Mouse (Mus musculus) left cerebral cortex, postnatal 4 days (tissue): ENCODE results near the gene Cers6. TPM values are rescaled to one million over a fixed set of nuclear protein-coding genes. Genes with fewer than 3 reads are reported as not detected.

Source experiments
- DNase-seq: peaks from one replicate; pipeline ENCODE4 v3.0.0-alpha.2; 2022
- intact Hi-C: fragments of 180-260 bp; cut with DNase I; formaldehyde crosslinking; loops from one replicate; pipeline ENCODE4 v1.15.1; 2025
- total RNA-seq, 2 experiments: library from RNA; stranded (reverse); gene quantifications; 2 replicates each; pipeline ENCODE4 v1.2.3; 2021

Gene Cers6
- total RNA-seq, 2 experiments from 2014 or later: 78.1 to 87.2 TPM

DNA sequence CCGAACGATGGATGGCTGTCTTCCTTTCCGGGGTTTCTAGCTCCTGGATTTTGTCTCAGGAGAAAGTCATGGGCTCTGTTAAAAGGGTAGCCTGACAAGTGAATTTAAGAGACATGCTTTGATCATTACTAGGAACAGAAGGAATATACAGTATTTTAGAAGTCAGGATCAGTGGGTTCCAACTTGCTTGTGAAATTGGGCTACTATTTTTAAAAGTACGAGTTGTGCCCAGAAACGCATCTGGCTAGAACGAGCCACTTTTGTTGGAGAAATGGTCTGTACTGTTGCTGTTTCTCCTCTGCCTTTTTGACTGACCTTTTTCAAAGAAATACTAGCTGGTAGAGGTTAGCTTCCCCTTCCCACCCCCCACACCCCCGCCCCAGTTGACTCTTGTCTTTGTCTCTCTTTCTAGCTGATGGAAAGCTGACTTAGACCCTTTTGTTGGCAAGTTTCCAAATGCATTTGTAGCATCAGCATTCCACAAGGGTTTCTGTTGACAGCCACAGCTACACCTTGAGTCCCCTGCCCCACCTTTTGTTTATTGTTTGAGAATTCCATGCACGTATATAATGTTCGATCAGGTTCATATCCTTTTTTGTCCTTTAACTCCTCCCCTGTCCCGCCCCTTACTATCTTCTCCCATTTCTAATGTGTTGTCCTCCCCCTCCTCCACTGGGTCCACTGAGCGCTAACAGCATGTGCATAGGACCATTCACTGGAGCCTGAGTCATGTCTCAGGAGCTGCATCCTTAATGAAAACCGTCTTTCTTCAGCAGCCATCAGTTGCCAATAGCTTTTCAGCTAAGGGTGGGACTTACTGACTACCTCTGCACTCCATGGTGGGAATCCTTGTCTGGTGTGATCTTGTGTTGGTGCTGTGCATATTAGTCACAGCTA, 50.6 kb downstream of the Cers6 start:
- DNase-seq: no peak
- intact Hi-C loops: no loop called here

DNA sequence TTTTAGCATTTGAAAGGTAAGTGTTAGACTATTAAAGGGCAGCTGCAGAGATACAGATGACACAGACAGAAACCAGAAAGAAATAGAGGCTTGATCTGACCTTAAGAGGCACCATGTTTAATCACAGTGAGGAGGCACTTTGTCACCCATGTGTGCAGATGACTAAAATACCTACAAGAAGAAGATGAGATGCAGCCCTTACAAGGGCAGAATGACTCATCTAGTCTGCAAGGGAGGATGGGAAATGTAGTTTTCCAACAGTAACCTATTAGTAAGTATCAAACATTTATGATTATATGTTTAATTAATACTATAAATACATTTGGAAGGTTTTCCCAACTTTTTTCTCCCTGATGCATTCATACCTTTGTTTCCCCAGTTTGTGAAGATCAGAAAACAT, 54.5 kb downstream of the Cers6 start:
- intact Hi-C loops: no loop called here
- no peak for DNase-seq

DNA sequence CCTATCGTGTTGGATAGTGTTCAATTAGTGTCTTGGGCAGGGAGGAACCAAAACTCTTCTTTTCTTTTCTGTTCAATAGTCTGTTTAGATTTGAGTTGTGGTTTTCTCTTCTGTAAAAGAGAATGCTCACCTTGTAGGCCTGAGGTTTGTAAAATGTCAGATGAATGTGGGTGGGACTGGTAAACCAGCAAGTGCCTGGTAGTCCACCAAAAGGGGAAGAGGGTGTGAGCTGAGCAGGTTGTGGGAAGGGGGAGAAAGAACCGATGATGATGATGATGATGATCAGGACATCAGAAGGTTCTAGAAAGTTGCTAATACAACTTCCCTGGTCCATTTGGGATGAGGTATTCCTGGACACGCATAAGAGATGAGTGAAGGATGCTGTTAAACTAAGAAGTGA, 55.1 kb downstream of the Cers6 start:
- DNase-seq: no peak
- intact Hi-C loops: no loop called here

DNA sequence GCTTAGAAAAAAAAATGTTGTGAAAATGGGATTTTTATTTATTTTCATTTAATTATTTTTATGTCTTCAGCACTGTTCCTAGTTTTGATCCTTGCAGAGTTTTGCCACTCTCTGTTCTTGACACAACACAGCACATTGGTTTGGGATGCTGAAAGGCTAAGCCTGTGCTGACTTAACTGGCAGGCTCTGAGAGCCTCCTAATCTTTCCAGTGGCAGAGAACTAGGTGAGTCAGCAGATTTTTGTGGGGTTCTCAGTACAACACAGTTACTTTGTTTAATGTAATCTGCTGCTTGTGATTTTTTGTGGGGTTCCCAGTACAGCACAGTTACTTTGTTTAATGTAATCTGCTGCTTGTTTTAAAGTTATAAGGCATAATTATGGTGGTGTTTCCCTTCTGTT, 55.8 kb downstream of the Cers6 start:
- intact Hi-C loops: no loop called here
- DNase-seq: no peak

DNA sequence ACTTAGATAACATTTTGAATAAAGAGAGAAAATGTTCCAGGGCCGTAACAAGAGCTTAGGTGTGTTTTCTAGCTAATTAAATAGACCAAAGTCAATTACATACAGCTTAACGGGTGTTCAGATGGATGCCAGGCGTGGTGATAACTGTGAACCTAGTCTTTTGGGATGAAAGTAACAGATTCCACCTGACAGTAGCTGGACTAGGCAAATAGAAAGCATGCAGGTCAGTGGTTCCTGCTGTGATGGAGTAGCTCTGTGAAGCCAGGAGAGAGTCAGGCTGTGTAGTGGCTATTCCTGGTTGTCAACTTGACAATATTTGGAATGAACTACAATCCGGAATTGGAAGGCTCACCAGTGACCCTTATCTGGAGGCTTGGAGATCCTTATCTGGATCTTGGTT, 56.3 kb downstream of the Cers6 start:
- no peak for DNase-seq
- intact Hi-C loops: no loop called here

DNA sequence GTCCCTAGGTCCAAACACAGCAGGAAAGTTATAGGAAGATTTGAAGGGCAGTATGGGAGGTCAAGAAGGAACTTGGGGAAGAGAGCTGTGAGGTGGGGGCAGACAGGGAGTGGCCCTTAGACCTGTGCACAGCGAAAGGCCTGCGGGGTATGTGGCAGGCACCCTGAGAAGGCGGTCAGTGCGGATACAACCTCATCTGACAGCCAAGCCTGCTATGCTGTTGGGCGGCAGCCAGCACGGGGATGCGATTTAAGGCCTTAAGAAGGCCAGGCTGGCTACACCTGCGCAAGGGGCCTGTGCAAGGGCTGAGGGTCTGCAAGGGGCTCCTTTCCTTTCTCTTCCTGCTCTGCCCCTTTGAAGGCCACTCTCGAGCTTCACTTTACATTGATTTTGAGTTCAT, 63.1 kb downstream of the Cers6 start:
- intact Hi-C loops: no loop called here
- peak; percentile 47 for DNase-seq

DNA sequence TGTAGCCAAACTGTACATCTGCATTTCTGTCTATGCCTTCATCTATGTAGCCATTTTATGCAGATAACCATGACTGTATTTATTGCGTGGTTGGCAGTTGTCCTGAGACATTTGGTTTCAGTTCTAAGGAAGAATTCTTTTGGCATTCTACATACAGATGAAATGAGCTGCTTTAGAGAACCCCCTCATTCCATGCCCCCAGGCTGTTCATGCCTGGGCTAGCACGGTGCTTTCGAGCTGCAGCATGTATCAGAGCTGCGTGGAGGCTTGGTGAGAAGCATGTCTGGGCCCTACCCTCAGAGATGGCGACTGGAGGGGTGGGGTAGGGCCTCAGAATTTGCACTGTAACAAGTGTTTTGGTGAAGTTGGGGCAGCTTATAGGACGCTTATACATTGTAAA, 64.3 kb downstream of the Cers6 start:
- intact Hi-C loops: no loop called here
- no peak for DNase-seq

DNA sequence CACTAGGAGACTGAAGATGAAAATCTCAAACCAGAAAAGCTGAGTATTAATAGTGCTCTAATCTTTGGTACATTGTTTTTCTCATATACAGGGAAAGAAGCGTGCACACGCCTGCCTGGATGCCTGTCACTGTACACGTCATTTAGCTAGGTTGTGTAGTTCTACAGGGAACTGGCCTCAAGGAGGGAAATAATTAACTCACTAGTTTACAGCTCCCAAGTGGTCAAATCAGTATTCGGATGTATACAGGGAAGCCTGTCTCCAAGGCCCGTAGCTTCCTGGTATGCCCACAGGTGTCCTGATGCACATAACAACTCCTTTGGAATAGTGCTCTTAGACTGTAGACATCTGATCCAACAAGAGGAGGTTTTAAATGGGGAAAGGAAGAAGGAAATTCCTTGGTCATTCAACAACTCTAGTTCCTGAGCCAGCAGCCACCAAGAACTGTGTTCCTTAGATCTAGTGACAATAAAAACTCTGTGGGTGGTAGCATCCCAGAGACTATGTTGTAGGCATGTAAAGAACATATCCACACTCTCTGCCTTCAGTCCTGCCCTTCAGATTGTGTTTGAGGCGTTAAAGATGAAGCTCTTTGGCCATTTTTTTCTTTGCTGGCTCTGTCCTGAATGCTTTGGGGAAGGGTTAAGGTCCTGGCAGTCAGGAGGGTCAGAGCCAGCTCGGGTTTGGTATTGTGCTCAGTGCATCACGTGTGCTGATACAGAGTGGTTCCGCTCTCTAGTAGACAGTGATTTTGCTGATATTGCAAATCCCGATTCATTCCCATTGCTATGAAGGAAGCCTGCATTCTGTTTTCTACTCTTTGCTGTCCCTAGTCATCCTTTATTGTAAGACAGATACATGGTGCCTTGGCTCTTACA, 65.9 kb downstream of the Cers6 start:
- no peak for DNase-seq
- intact Hi-C loops: no loop called here

DNA sequence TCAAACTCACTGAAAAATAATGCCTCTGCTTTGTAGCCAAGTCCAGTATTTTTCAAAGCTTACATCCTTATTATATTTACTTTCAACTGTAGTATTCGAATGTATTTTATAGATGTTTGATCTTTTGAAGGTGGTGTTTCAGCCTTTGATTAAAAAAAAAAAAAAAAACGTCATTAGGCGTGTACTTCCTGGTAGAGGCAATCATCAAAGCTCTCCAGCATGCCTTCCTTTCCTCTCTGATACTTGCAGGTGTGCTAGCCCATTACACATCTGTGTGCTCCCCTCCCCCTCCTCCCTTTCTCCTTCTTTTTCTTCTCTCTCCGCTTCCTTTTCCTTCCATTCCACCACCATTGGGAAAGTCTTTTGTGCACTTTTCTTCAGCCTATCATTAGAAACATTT, 71.0 kb downstream of the Cers6 start:
- no peak for DNase-seq
- intact Hi-C loops: no loop called here

DNA sequence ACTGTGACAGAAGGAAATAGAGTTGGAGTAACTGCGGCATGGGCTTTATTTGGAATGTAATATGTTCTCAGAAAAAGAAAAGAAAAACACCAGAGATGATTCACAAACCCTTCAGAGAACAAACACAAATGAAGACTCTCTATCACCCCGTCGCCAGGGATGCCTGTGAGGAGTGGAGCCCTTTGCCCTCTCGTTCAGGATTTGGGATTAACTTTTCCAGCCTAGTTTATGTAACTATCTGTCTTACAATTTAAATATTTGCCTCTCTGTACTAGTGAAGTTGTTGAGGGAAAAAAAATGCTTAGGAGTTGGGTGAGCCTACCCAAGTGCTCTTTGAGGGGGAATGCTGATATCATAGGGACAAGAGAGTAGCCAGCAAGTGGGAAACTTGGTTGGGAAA, 71.4 kb downstream of the Cers6 start:
- intact Hi-C loops: no loop called here
- DNase-seq: no peak

DNA sequence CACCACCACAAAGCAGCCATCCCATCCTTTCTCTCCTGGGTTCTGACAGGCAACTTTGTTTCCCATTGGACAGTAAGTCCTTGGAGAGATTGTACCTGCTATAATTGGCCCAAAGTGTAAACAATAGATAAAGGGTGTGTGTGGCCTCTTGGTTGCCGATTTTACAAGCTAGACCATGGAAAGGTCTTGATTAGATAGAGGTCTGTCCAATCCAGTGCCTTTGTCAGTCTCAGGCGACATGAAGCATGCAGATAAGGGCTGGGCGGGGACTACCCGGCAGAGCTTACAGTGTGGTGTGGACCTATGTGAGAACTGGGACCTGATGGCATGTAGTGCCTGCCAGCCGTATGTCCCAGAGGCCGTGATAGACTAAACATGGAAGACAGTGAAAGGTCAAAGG, 73.4 kb downstream of the Cers6 start:
- DNase-seq: no peak
- intact Hi-C loops: no loop called here

DNA sequence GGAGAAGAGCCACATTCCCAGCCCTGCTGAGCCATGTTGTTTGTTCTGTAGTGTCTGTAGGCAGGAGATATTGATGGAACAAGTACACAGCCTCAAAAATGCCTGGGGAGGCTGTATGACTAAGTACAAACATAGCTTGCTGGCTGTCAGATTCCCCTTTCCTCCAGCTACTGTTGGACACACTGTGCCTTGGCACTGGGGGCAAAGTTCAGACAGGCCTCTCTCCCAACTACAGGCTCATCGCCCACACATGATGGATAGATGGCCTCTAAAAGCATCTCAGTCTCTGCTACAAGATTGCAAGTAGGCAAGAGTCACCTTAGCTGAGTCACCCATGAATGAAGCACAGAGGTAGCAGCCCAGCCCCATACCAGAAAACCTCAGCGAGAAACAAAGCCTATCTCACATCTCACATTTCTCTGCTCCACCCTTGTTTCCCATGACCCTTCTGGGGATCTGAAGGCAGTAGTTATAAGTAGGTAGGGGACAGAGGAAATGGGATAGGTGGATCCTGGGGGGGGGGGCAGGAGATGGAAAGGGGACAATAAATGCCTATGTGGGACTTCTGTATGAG, 74.6 kb downstream of the Cers6 start:
- intact Hi-C loops: no loop called here
- no peak for DNase-seq

DNA sequence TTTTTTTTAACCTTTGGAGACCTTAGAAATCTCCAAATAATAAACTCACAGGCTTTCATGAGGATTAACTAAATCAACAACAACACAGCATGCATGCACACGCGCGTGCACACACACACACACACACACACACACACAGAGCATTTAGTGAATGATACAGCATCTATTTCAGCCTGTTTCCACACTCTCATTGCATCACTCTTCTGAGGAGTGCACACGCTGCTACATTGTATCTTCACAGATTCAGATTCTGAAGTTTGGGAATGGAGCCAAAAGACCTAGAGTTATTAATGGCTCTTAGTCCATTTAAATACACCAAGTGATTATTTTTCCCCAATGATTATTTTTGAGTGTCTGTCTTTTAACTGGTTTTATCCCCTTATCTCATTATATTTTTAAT, 75.5 kb downstream of the Cers6 start:
- intact Hi-C loops: no loop called here
- DNase-seq: no peak

DNA sequence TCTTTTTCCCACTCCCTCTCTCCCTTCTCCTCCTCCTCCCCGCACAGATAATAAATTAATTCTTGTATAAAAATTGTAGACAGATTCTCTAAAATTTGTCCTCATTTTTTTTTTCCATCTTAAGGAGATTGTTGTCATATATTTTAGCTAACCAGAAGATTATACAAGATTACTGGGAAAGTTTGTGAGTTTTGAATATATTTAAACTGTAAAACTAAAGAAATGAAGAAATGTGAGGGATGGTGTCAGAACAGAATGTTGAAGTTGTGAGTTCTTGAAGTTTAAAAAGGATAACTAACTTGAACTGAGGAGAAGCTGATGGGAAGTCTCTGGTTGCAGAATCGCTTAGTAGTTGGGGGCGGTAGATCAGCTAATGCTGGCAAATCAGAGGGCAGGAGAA, 76.6 kb downstream of the Cers6 start:
- no peak for DNase-seq
- intact Hi-C loops: no loop called here

DNA sequence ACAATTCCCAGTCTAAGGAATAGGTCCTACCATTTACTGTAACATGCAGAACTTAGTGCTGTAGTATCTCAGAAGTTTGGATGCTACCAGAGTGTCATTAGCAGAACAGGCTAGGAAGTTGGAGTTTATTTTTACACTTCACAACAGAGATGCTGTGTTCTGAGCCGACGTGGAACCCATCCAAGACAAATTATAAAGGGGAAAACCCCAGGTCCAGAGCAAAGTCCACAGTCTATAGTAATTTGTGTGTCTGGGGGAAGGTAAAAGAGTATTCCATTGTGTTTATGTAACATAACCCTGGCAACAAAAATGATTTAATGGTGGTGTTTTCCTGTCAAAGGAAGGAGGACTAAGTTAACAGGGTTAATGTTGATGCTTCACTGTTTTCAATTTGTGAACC, 83.7 kb downstream of the Cers6 start:
- no peak for DNase-seq
- intact Hi-C loops: no loop called here

DNA sequence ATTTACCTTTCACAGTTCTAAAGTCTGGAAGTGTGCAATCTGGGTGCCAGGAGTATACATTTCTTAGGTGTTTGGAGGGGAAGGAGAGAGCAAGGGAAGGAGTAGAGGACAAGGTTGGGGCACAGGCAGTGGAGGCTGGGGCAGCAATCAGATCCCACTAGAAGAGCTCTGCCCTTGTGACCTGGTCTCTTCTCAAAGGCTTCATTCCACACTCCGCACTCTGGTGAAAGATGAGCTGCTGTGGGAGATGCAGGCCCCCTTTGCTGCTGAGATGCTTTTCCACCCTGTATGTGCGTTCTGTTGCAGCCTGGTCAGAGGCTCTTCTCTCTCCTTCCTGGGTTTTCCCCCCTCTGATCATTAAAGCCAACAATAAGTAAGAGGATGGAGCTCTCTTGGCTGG, 84.7 kb downstream of the Cers6 start:
- intact Hi-C loops: no loop called here

DNA sequence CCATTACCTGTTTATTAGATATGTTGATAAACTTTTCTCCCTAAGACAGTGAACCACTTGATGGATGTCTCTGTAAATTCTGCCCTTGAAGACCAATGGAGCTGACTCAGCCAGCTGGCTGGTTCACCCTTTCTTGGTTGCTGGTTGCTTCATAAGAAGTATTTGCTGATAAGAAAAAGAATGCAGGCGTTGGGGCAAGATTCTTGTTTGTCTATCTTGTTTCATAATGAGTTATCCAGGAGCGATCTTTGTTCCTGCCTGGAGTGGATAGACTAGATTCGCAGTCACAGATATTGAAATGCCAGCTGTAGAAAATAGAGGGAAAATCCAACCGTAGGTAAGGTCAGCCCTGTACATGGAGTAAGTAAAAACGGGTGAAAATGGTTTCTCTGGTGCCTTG, 85.6 kb downstream of the Cers6 start:
- intact Hi-C loops: no loop called here
- no peak for DNase-seq

More for the DNA sequence above, 84.7 kb downstream of the Cers6 start:
- DNase-seq: no peak

DNA sequence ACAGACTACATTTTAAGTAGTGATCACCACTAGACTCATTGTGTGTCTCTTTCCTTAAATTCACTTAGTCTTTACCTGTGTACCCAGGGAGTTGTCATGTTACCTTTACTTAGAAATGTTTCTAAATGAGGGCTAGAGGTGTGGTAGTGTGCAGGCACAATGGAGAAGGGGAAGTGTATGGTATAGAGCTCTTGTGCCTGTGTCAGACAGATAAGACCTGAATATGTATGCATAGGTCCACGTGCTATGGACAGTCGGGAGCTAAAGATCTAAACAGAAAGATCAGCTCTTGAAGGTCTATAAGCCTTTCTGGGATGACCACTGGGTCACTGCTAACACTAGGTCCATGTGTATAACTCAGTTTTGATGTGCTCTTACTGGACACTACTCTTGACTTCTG, 87.9 kb downstream of the Cers6 start:
- intact Hi-C loops: no loop called here
- no peak for DNase-seq

DNA sequence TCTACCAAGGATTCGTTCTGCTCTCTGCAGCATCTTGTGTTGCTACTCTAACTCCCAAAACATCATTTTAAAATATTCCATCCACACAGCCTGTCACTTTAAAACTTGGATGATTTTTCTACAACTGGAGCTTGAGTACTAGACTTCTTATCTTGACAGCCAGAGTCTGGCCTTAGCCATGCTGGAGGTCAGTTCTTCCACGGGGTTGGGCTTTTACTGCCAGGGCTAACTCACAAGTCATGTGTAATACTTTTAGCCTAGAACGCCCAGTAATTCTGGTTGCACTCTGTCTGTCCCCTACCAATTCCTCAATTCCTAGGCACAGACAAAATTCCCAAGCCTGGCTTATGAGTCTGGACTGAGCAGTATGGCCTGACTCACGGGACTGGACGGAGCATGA, 88.5 kb downstream of the Cers6 start:
- no peak for DNase-seq
- intact Hi-C loops: no loop called here

DNA sequence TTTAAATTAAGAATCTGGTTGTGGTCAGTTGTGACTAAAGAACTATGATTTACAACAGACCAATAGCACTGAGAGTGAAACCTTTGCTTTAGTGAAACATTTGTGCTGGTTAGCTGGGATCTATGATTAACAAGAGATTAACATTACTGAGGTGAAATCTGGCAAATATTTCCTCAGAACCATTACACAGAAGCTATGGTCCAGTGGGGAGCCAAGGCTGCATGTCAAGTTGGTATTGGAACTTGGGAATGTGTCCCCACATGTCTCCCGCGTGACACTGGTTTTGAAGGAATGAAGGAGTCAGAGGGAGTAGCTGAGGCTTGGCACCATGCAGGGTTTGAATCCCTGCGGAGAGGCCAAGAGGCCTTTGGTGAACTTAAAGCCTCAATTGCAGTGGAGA, 90.5 kb downstream of the Cers6 start:
- DNase-seq: no peak
- intact Hi-C loops: no loop called here

DNA sequence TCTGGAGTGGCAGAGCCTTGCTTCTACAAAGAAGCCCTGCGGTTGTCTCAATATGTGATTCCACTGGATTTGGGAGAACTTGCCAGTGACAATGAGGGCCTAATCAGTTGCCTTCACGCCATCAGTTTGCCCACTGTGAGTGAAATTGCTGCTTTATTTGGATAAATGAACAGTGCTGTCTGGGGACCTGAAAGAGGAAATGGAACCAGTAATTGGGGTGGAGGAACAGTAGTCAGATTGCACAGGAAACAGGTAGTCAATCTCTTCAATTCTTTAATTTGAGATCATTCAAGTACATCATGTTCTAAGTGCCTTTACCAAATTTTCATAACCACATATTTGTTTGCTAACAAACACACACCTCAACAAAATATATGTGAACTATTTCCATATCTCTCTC, 92.4 kb downstream of the Cers6 start:
- DNase-seq: no peak
- intact Hi-C loops: no loop called here

DNA sequence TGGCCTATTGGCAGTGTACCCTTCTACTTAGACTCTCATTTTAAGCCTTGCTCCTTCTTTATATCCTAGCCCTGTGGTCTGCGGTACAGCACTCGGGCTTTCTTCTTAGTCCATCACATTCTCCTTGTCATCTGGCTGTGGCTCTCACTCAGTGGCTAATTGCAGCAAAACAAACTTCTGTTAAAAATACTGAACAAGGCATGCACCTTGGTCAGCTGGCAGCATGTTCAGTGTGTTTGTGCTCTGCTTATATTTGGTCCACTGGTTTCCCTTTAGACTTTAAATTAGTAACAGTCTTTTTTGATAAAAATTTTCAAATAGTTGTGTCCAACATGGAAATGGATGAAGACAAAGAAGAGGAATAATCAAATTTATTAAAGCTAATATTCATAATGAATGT, 94.3 kb downstream of the Cers6 start:
- DNase-seq: no peak
- intact Hi-C loops: no loop called here
